Mouse (Mus musculus) cerebellum, adult 2 months (tissue): Measurements from ENCODE around the gene Abca8b.

Source experiments
- CTCF ChIP-seq: fragments of 200-500 bp; IDR thresholded peaks from 2 replicates; pipeline ENCODE4 v1.5.1; 2011; ENCODE audit warnings: low read depth, mild to moderate bottlenecking, control low read depth, low read length, moderate library complexity, borderline replicate concordance; ENCODE audit not compliant: insufficient read depth
- POLR2A ChIP-seq: fragments of 200-500 bp; IDR thresholded peaks from 2 replicates; pipeline ENCODE4 v1.6.1; 2011; ENCODE audit warnings: low read length, control low read depth, borderline replicate concordance; ENCODE audit not compliant: insufficient read depth

GRCm38 (mm10) chr11:109891371-109891988 lies 104.2 kb downstream of the Abca8b start:
- no peak for TF ChIP-seq CTCF
- TF ChIP-seq POLR2A, result no peak
